Mouse (Mus musculus): ENCODE results near the gene Ell2. TPM values are rescaled to one million over a fixed set of nuclear protein-coding genes. Genes with fewer than 3 reads are reported as not detected.
"Not testable (repeated sequence)": the region's sequence is repeated elsewhere in the genome, so short reads cannot be mapped to it uniquely, and the experiment has no call there.

Ell2 gene
- polyA plus RNA-seq, 1 experiment from 2014 or later, result 13.0 TPM

GRCm38 (mm10) chr13:75706882-75707816, 592 bp downstream of the Ell2 start:
- peak overlapping the region; percentile 81 for H3K4me3 ChIP-seq (ENCODE audit: low read depth, low read length)
- H3K4me2 ChIP-seq (replicated peaks; ENCODE audit: low read depth), result peak overlapping the region; percentile 72
- DNase-seq (ENCODE audit: low spot score) (peak; percentile 97), ATAC-seq (ENCODE audit: low FRiP score, low TSS enrichment) (peak; percentile 100)
- no peak for TF ChIP-seq EP300 (optimal IDR thresholded peaks at IDR 0.05)
- peak; percentile 22; the same call in 1 of the 2 replicates for TF ChIP-seq CTCF (IDR thresholded peaks at IDR 0.05; ENCODE audit: low read depth)
- no peaks in the 10 kb centered on the region for H3K27me3 ChIP-seq (ENCODE audit: control insufficient read depth, insufficient read depth, low read length)
- no peaks in the 10 kb centered on the region for H3K4me1 ChIP-seq (replicated peaks; ENCODE audit: control insufficient read depth, insufficient read depth)
- no peaks in the 10 kb centered on the region for H3K36me3 ChIP-seq (ENCODE audit: control insufficient read depth, insufficient read depth, low read length)
- 4% methylated on average over 62 of the region's 64 CpGs for WGBS
- H3K27ac ChIP-seq (replicated peaks), result peak overlapping the region; percentile 91
- H3K9ac ChIP-seq (ENCODE audit: low read length), result peak overlapping the region; percentile 90
- no peaks in the 10 kb centered on the region for H3K9me3 ChIP-seq (ENCODE audit: control insufficient read depth, low read length)

- Histone ChIP-seq H3K27me3 (ENCODE audit: control insufficient read depth, insufficient read depth, low read length) (no peaks in the 10 kb centered on the region), H3K4me2 (replicated peaks; ENCODE audit: low read depth) (peak overlapping the region; percentile 72), H3K9me3 (ENCODE audit: control insufficient read depth, low read length) (no peaks in the 10 kb centered on the region), H3K4me1 (replicated peaks; ENCODE audit: control insufficient read depth, insufficient read depth) (no peaks in the 10 kb centered on the region), H3K9ac (ENCODE audit: low read length) (peak overlapping the region; percentile 90), H3K27ac (replicated peaks) (peak overlapping the region; percentile 91), H3K4me3 (ENCODE audit: low read depth, low read length) (peak overlapping the region; percentile 81), H3K36me3 (ENCODE audit: control insufficient read depth, insufficient read depth, low read length) (no peaks in the 10 kb centered on the region)
- TF ChIP-seq EP300 (optimal IDR thresholded peaks at IDR 0.05) (no peak), CTCF (IDR thresholded peaks at IDR 0.05; ENCODE audit: low read depth) (peak; percentile 21; the same call in 1 of the 2 replicates)
- DNase-seq (ENCODE audit: low spot score) (peak; percentile 80), ATAC-seq (ENCODE audit: low FRiP score, low TSS enrichment) (peak; percentile 63)
- under 1% methylated on average over 82 of the region's 83 CpGs for WGBS
These were observed 1.5 kb downstream of the Ell2 start for GRCm38 (mm10) chr13:75707821-75708636.

GRCm38 (mm10) chr13:75708637-75709002, 2.1 kb downstream of the Ell2 start:
- H3K36me3 ChIP-seq (ENCODE audit: control insufficient read depth, insufficient read depth, low read length), result no peaks in the 10 kb centered on the region
- DNase-seq (ENCODE audit: low spot score) (no peak), ATAC-seq (ENCODE audit: low FRiP score, low TSS enrichment) (no peak)
- no peaks in the 10 kb centered on the region for H3K4me1 ChIP-seq (replicated peaks; ENCODE audit: control insufficient read depth, insufficient read depth)
- 6% methylated on average over 8 of the region's 8 CpGs for WGBS
- H3K9me3 ChIP-seq (ENCODE audit: control insufficient read depth, low read length), result no peaks in the 10 kb centered on the region
- TF ChIP-seq EP300 (optimal IDR thresholded peaks at IDR 0.05) (no peak), CTCF (IDR thresholded peaks at IDR 0.05; ENCODE audit: low read depth) (no peak)
- H3K4me2 ChIP-seq (replicated peaks; ENCODE audit: low read depth), result peak overlapping the region; percentile 72
- H3K27me3 ChIP-seq (ENCODE audit: control insufficient read depth, insufficient read depth, low read length), result no peaks in the 10 kb centered on the region
- H3K4me3 ChIP-seq (ENCODE audit: low read depth, low read length), result peak overlapping the region; percentile 81
- peak overlapping the region; percentile 91 for H3K27ac ChIP-seq (replicated peaks)
- peak overlapping the region; percentile 90 for H3K9ac ChIP-seq (ENCODE audit: low read length)

- TF ChIP-seq EP300 (optimal IDR thresholded peaks at IDR 0.05) (no peak), CTCF (IDR thresholded peaks at IDR 0.05; ENCODE audit: low read depth) (0 out of 2 replicates have a peak, but pooled peaks have one; percentile 14)
- peak overlapping the region; percentile 81 for H3K4me3 ChIP-seq (ENCODE audit: low read depth, low read length)
- peak overlapping the region; percentile 72 for H3K4me2 ChIP-seq (replicated peaks; ENCODE audit: low read depth)
- H3K36me3 ChIP-seq (ENCODE audit: control insufficient read depth, insufficient read depth, low read length), result no peaks in the 10 kb centered on the region
- no peaks in the 10 kb centered on the region for H3K4me1 ChIP-seq (replicated peaks; ENCODE audit: control insufficient read depth, insufficient read depth)
- H3K9ac ChIP-seq (ENCODE audit: low read length), result no peak overlapping the region; the same call in 1 of the 2 replicates
- H3K27me3 ChIP-seq (ENCODE audit: control insufficient read depth, insufficient read depth, low read length), result no peaks in the 10 kb centered on the region
- H3K27ac ChIP-seq (replicated peaks), result peak overlapping the region; percentile 20; the same call in 1 of the 2 replicates
- 27% methylated on average over 4 of the region's 4 CpGs for WGBS
- peak; percentile 31 for DNase-seq (ENCODE audit: low spot score)
- H3K9me3 ChIP-seq (ENCODE audit: control insufficient read depth, low read length), result no peaks in the 10 kb centered on the region
- no peak for ATAC-seq (ENCODE audit: low FRiP score, low TSS enrichment)
These were observed 2.6 kb downstream of the Ell2 start for GRCm38 (mm10) chr13:75709026-75709778.

DNA sequence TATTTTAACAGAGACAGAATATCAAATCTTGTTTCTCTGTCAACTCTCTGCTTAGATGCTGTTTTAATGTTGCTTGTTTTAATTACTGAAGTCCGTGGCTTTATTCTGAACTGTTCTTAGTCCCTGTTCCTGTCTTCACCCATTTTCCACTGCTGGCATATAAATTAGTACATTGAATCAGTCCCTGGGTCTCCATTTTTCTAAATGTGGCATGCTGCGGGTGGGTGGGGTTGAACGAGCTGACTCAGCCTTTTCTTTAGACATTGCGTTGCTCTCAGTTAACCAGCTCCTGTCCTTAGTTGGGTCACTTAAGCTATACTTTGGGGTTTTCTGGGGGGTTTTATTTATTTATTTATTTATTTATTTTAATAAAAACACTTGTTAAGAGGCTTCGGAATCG, 3.6 kb downstream of the Ell2 start:
- DNase-seq (ENCODE audit: low spot score) (no peak), ATAC-seq (ENCODE audit: low FRiP score, low TSS enrichment) (no peak)
- no peak overlapping the region for H3K9ac ChIP-seq (ENCODE audit: low read length)
- no peaks in the 10 kb centered on the region for H3K36me3 ChIP-seq (ENCODE audit: control insufficient read depth, insufficient read depth, low read length)
- H3K4me3 ChIP-seq (ENCODE audit: low read depth, low read length), result peak overlapping the region; percentile 8; the same call in 1 of the 2 replicates
- no peaks in the 10 kb centered on the region for H3K9me3 ChIP-seq (ENCODE audit: control insufficient read depth, low read length)
- 57% methylated on average over 6 of the region's 6 CpGs for WGBS
- H3K4me2 ChIP-seq (replicated peaks; ENCODE audit: low read depth), result peak overlapping the region; percentile 72
- TF ChIP-seq EP300 (optimal IDR thresholded peaks at IDR 0.05) (no peak), CTCF (IDR thresholded peaks at IDR 0.05; ENCODE audit: low read depth) (no peak)
- no peaks in the 10 kb centered on the region for H3K4me1 ChIP-seq (replicated peaks; ENCODE audit: control insufficient read depth, insufficient read depth)
- no peak overlapping the region for H3K27ac ChIP-seq (replicated peaks)
- H3K27me3 ChIP-seq (ENCODE audit: control insufficient read depth, insufficient read depth, low read length), result no peaks in the 10 kb centered on the region

DNA sequence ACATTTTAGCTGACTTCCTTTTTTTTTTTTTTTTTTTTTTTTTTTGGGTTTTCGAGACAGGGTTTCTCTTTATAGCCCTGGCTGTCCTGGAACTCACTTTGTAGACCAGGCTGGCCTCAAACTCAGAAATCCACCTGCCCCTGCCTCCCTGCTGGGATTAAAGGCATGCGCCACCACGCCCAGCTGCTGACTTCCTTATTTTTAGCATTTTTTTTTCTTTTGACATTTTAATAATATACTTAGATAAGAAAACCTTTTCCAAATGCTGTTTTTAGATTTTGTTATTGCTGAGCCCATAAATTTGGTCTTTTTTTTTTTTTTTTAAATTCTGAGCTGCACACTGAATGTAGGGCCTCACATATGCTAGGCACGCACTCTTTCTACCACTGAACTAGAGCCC, 5.0 kb downstream of the Ell2 start:
- not testable (repeated sequence) for H3K4me2 ChIP-seq (replicated peaks; ENCODE audit: low read depth); H3K9ac ChIP-seq (ENCODE audit: low read length); H3K27ac ChIP-seq (replicated peaks); ATAC-seq (ENCODE audit: low FRiP score, low TSS enrichment); H3K4me1 ChIP-seq (replicated peaks; ENCODE audit: control insufficient read depth, insufficient read depth); H3K4me3 ChIP-seq (ENCODE audit: low read depth, low read length); DNase-seq (ENCODE audit: low spot score); H3K36me3 ChIP-seq (ENCODE audit: control insufficient read depth, insufficient read depth, low read length); H3K27me3 ChIP-seq (ENCODE audit: control insufficient read depth, insufficient read depth, low read length); H3K9me3 ChIP-seq (ENCODE audit: control insufficient read depth, low read length)
- WGBS, result 93% methylated on average over 3 of the region's 4 CpGs

- H3K27me3 ChIP-seq (ENCODE audit: control insufficient read depth, insufficient read depth, low read length); H3K9me3 ChIP-seq (ENCODE audit: control insufficient read depth, low read length); H3K36me3 ChIP-seq (ENCODE audit: control insufficient read depth, insufficient read depth, low read length); H3K4me1 ChIP-seq (replicated peaks; ENCODE audit: control insufficient read depth, insufficient read depth); ATAC-seq (ENCODE audit: low FRiP score, low TSS enrichment); H3K4me3 ChIP-seq (ENCODE audit: low read depth, low read length); H3K9ac ChIP-seq (ENCODE audit: low read length); H3K4me2 ChIP-seq (replicated peaks; ENCODE audit: low read depth); DNase-seq (ENCODE audit: low spot score); H3K27ac ChIP-seq (replicated peaks): not testable (repeated sequence)
- WGBS, result 89% methylated on average over 4 of the region's 5 CpGs
These were observed 6.0 kb downstream of the Ell2 start for GRCm38 (mm10) chr13:75712544-75712943.
